Mouse (Mus musculus) midbrain, embryonic 13.5 days (tissue): ENCODE results near the gene Gm13023. TPM values are rescaled to one million over a fixed set of nuclear protein-coding genes. Genes with fewer than 3 reads are reported as not detected.
"Not testable (repeated sequence)": the region's sequence is repeated elsewhere in the genome, so short reads cannot be mapped to it uniquely, and the experiment has no call there.

Experiments used
- ATAC-seq: fragments of 200-750 bp; cut with Nextera tagmentation; 2 replicates; pipeline ENCODE4 v1.8.0; 2017; ENCODE audit warnings: mild to moderate bottlenecking, moderate TSS enrichment, moderate library complexity
- H3K27ac ChIP-seq: fragments of 300-500 bp; sonication (generic); 2 replicates; pipeline ENCODE4 v1.5.1; 2015; ENCODE audit warnings: inconsistent platforms, mild to moderate bottlenecking, moderate library complexity
- H3K27me3 ChIP-seq: fragments of 300-500 bp; sonication (generic); 2 replicates; pipeline ENCODE4 v1.6.1; 2015; ENCODE audit warnings: mild to moderate bottlenecking, inconsistent platforms
- H3K36me3 ChIP-seq: fragments of 300-500 bp; sonication (generic); 2 replicates; pipeline ENCODE4 v1.6.1; 2015; ENCODE audit warnings: mild to moderate bottlenecking, inconsistent platforms
- H3K4me1 ChIP-seq: fragments of 300-500 bp; sonication (generic); replicated peaks from 2 replicates; pipeline ENCODE4 v1.6.1; 2015; ENCODE audit warnings: inconsistent platforms
- H3K4me2 ChIP-seq: fragments of 300-500 bp; sonication (generic); replicated peaks from 2 replicates; pipeline ENCODE4 v1.6.1; 2015; ENCODE audit warnings: moderate library complexity, mild to moderate bottlenecking, inconsistent platforms
- H3K4me3 ChIP-seq: fragments of 300-500 bp; sonication (generic); replicated peaks from 2 replicates; pipeline ENCODE4 v1.5.1; 2015; ENCODE audit warnings: mild to moderate bottlenecking, inconsistent platforms
- H3K9ac ChIP-seq: fragments of 300-500 bp; sonication (generic); replicated peaks from 2 replicates; pipeline ENCODE4 v1.6.1; 2015; ENCODE audit warnings: mild to moderate bottlenecking, inconsistent platforms
- H3K9me3 ChIP-seq: fragments of 300-500 bp; sonication (generic); 2 replicates; pipeline ENCODE4 v1.6.1; 2016; ENCODE audit warnings: mild to moderate bottlenecking, inconsistent platforms
- WGBS: fragments of 180-500 bp; shearing (Covaris S2); methylation state at CpG from one replicate; pipeline ENCODE4 v1.1.7; 2015; 5-methylcytosine and 5-hydroxymethylcytosine counted together
- polyA plus RNA-seq: library from polyadenylated mRNA; unstranded; fragments of >200 nt; fragmentation: Nextera tagmentation; extraction: Ambion mirVana; gene quantifications from 2 replicates; pipeline ENCODE4 v1.2.1, GENCODE M21; 2015

Gene Gm13023
- polyA plus RNA-seq: not detected in 2 replicates

GRCm38 (mm10) chr4:143789052-143789451 lies at the start of gene Gm13023:
TSS of gene Gm13023 (plus strand) at chr4:143789352.
- not testable (repeated sequence) for H3K27me3 ChIP-seq, H3K4me3 ChIP-seq, H3K27ac ChIP-seq, H3K9ac ChIP-seq, H3K36me3 ChIP-seq, ATAC-seq, H3K4me1 ChIP-seq, H3K4me2 ChIP-seq
- WGBS: 86% methylated on average over 3 of the region's 3 CpGs
- H3K9me3 ChIP-seq: peaks cover 23% of the 10 kb centered on the region; the same call in 1 of the 2 replicates

GRCm38 (mm10) chr4:143815993-143816392 lies 26.8 kb downstream of the Gm13023 start, which contains the start of gene Gm13084:
TSS of gene Gm13084 (minus strand) at chr4:143816093.
- Histone ChIP-seq H3K4me2 (no peak within 1 kb of the TSS), H3K27me3 (no peaks in the 10 kb centered on the region), H3K9me3 (peaks cover 36% of the 10 kb centered on the region), H3K9ac (no peak within 1 kb of the TSS), H3K36me3 (no peaks in the 10 kb centered on the region), H3K4me3 (no peak within 1 kb of the TSS), H3K4me1 (no peaks in the 10 kb centered on the region), H3K27ac (no peak within 1 kb of the TSS)
- WGBS: 82% methylated on average over 2 of the region's 2 CpGs
- no peak for ATAC-seq

Other genes with a start within 250 kb of the Gm13023 start
- gene BC080695, start 237.7 kb upstream of the Gm13023 start, polyA plus RNA-seq: not detected in 2 replicates
- gene Gm13057, start 237.6 kb upstream of the Gm13023 start, polyA plus RNA-seq: not detected in 2 replicates
- gene Gm13083, start 174.3 kb upstream of the Gm13023 start, polyA plus RNA-seq: not detected in 2 replicates
- not detected in 2 replicates for gene Gm13088, start 132.1 kb upstream of the Gm13023 start, polyA plus RNA-seq
- not detected in 2 replicates for gene Gm13089, start 86.6 kb upstream of the Gm13023 start, polyA plus RNA-seq
- not detected in 2 replicates for gene Gm13078, start 69.9 kb upstream of the Gm13023 start, polyA plus RNA-seq
- not detected in 2 replicates for gene Gm13084, start 26.7 kb downstream of the Gm13023 start, polyA plus RNA-seq
- gene Gm13103, start 57.1 kb downstream of the Gm13023 start, polyA plus RNA-seq: not detected in 2 replicates
- not detected in 2 replicates for gene Pramef6, start 111.0 kb downstream of the Gm13023 start, polyA plus RNA-seq
- not detected in 2 replicates for gene Pramef25, start 161.7 kb downstream of the Gm13023 start, polyA plus RNA-seq
- not detected in 2 replicates for gene Gm13101, start 177.6 kb downstream of the Gm13023 start, polyA plus RNA-seq
- not detected in 2 replicates for gene Pramef17, start 205.0 kb downstream of the Gm13023 start, polyA plus RNA-seq